Mouse (Mus musculus) midbrain, embryonic 10.5 days (tissue): Measurements from ENCODE around the gene Btn2a2. TPM values are rescaled to one million over a fixed set of nuclear protein-coding genes. Genes with fewer than 3 reads are reported as not detected.

Experiments
- DNase-seq: peaks from one replicate; pipeline ENCODE4 v3.0.0-alpha.2; 2017; ENCODE audit warnings: low spot score
- H3K27ac ChIP-seq: fragments of 300-500 bp; sonication (generic); replicated peaks from 2 replicates; pipeline ENCODE4 v1.5.1; 2016; ENCODE audit warnings: mild to moderate bottlenecking
- H3K27me3 ChIP-seq: fragments of 300-500 bp; sonication (generic); 2 replicates; pipeline ENCODE4 v1.6.1; 2016; ENCODE audit warnings: low read depth, mild to moderate bottlenecking; ENCODE audit not compliant: poor library complexity, severe bottlenecking
- H3K36me3 ChIP-seq: fragments of 300-500 bp; sonication (generic); 2 replicates; pipeline ENCODE4 v1.6.1; 2016; ENCODE audit warnings: mild to moderate bottlenecking, moderate library complexity
- H3K4me1 ChIP-seq: fragments of 300-500 bp; sonication (generic); 2 replicates; pipeline ENCODE4 v1.6.1; 2016
- H3K4me3 ChIP-seq: fragments of 300-500 bp; sonication (generic); 2 replicates; pipeline ENCODE4 v1.5.1; 2016; ENCODE audit warnings: mild to moderate bottlenecking, moderate library complexity
- H3K9me3 ChIP-seq: fragments of 300-500 bp; sonication (generic); replicated peaks from 2 replicates; pipeline ENCODE4 v1.6.1; 2016; ENCODE audit warnings: mild to moderate bottlenecking
- WGBS: fragments of 180-500 bp; shearing (Covaris S2); methylation state at CpG from one replicate; pipeline ENCODE4 v1.1.7; 2016; 5-methylcytosine and 5-hydroxymethylcytosine counted together
- polyA plus RNA-seq: library from polyadenylated mRNA; unstranded; fragments of >200 nt; fragmentation: Nextera tagmentation; extraction: Ambion mirVana; gene quantifications from 2 replicates; pipeline ENCODE4 v1.2.1, GENCODE M21; 2016

The Btn2a2 gene
- polyA plus RNA-seq, 1 experiment from 2014 or later = 0.38 TPM

- Histone ChIP-seq H3K36me3 (no peaks in the 10 kb centered on the region), H3K27me3 (no peaks in the 10 kb centered on the region), H3K9me3 (no peaks in the 10 kb centered on the region), H3K27ac (peak overlapping the region; percentile 97), H3K4me3 (peak overlapping the region; percentile 65), H3K4me1 (peaks cover 49% of the 10 kb centered on the region)
- WGBS = under 1% methylated on average over 20 of the region's 20 CpGs
- DNase-seq = no peak
Observed at GRCm38 (mm10) chr13:23530181-23530900, 41.7 kb upstream of the Btn2a2 start.

- Histone ChIP-seq H3K27me3 (no peaks in the 10 kb centered on the region), H3K4me1 (peaks cover 50% of the 10 kb centered on the region), H3K4me3 (peak overlapping the region; percentile 65), H3K27ac (peak overlapping the region; percentile 97), H3K36me3 (no peaks in the 10 kb centered on the region), H3K9me3 (no peaks in the 10 kb centered on the region)
- no peak for DNase-seq
- 35% methylated on average over 2 of the region's 2 CpGs for WGBS
Observed at GRCm38 (mm10) chr13:23529480-23530165, 41.0 kb upstream of the Btn2a2 start.

GRCm38 (mm10) chr13:23529005-23529404 lies 40.3 kb upstream of the Btn2a2 start:
- WGBS = 90% methylated on average over 5 of the region's 5 CpGs
- Histone ChIP-seq H3K9me3 (no peaks in the 10 kb centered on the region), H3K36me3 (no peaks in the 10 kb centered on the region), H3K27ac (no peak overlapping the region; the same call in 1 of the 2 replicates), H3K4me3 (peak overlapping the region; percentile 17; the same call in 1 of the 2 replicates), H3K27me3 (no peaks in the 10 kb centered on the region), H3K4me1 (peaks cover 46% of the 10 kb centered on the region)
- no peak for DNase-seq

GRCm38 (mm10) chr13:23526312-23526711 lies 37.7 kb upstream of the Btn2a2 start:
- Histone ChIP-seq H3K4me3 (peak overlapping the region; percentile 51), H3K27me3 (no peaks in the 10 kb centered on the region), H3K27ac (peak overlapping the region; percentile 78), H3K4me1 (peaks cover 35% of the 10 kb centered on the region), H3K36me3 (no peaks in the 10 kb centered on the region), H3K9me3 (no peaks in the 10 kb centered on the region)
- 0% methylated on average over 17 of the region's 17 CpGs for whole genome bisulfite sequencing
- peak; percentile 90 for DNase-seq

GRCm38 (mm10) chr13:23525901-23526300 lies 37.2 kb upstream of the Btn2a2 start:
- DNase-seq = no peak
- Histone ChIP-seq H3K4me1 (peaks cover 35% of the 10 kb centered on the region), H3K4me3 (peak overlapping the region; percentile 51), H3K9me3 (no peaks in the 10 kb centered on the region), H3K36me3 (no peaks in the 10 kb centered on the region), H3K27ac (no peak overlapping the region), H3K27me3 (no peaks in the 10 kb centered on the region)
- WGBS = 3% methylated on average over 10 of the region's 10 CpGs

- Histone ChIP-seq H3K27ac (no peak overlapping the region), H3K9me3 (no peaks in the 10 kb centered on the region), H3K4me1 (peaks cover 39% of the 10 kb centered on the region), H3K27me3 (no peaks in the 10 kb centered on the region), H3K36me3 (no peaks in the 10 kb centered on the region), H3K4me3 (peak overlapping the region; percentile 29)
- 7% methylated on average over 5 of the region's 5 CpGs for WGBS
- DNase-seq = peak; percentile 87
Observed at GRCm38 (mm10) chr13:23524654-23525053, 36.0 kb upstream of the Btn2a2 start.

- no peak for DNase-seq
- H3K27me3 ChIP-seq = no peaks in the 10 kb centered on the region
- peaks cover 35% of the 10 kb centered on the region for H3K4me1 ChIP-seq
- H3K4me3 ChIP-seq = no peak overlapping the region
- no peak overlapping the region for H3K27ac ChIP-seq
- no peaks in the 10 kb centered on the region for H3K36me3 ChIP-seq
- WGBS = 62% methylated on average over 5 of the region's 5 CpGs
- H3K9me3 ChIP-seq = no peaks in the 10 kb centered on the region
Observed at GRCm38 (mm10) chr13:23523976-23524375, 35.3 kb upstream of the Btn2a2 start.

GRCm38 (mm10) chr13:23521703-23522102 lies 33.0 kb upstream of the Btn2a2 start:
- Histone ChIP-seq H3K27me3 (no peaks in the 10 kb centered on the region), H3K9me3 (no peaks in the 10 kb centered on the region), H3K4me1 (peaks cover 22% of the 10 kb centered on the region), H3K36me3 (no peaks in the 10 kb centered on the region), H3K4me3 (peak overlapping the region; percentile 20; the same call in 1 of the 2 replicates), H3K27ac (no peak overlapping the region)
- under 1% methylated on average over 14 of the region's 14 CpGs for WGBS
- peak; percentile 72 for DNase-seq

- WGBS = under 1% methylated on average over 10 of the region's 10 CpGs
- no peaks in the 10 kb centered on the region for H3K36me3 ChIP-seq
- H3K27me3 ChIP-seq = no peaks in the 10 kb centered on the region
- H3K27ac ChIP-seq = no peak overlapping the region
- no peaks in the 10 kb centered on the region for H3K9me3 ChIP-seq
- peak; percentile 75 for DNase-seq
- peak overlapping the region; percentile 60 for H3K4me3 ChIP-seq
- peaks cover 19% of the 10 kb centered on the region for H3K4me1 ChIP-seq
Observed at GRCm38 (mm10) chr13:23519416-23519815, 30.8 kb upstream of the Btn2a2 start.

- Histone ChIP-seq H3K9me3 (no peaks in the 10 kb centered on the region), H3K36me3 (no peaks in the 10 kb centered on the region), H3K27me3 (no peaks in the 10 kb centered on the region), H3K4me1 (peaks cover 20% of the 10 kb centered on the region), H3K4me3 (peak overlapping the region; percentile 60), H3K27ac (no peak overlapping the region)
- under 1% methylated on average over 6 of the region's 6 CpGs for WGBS
- peak; percentile 76 for DNase-seq
Observed at GRCm38 (mm10) chr13:23518885-23519284, 30.2 kb upstream of the Btn2a2 start.

- WGBS = 1% methylated on average over 6 of the region's 6 CpGs
- H3K9me3 ChIP-seq = no peaks in the 10 kb centered on the region
Observed at GRCm38 (mm10) chr13:23518295-23518603, 29.6 kb upstream of the Btn2a2 start.

GRCm38 (mm10) chr13:23517603-23518294 lies 29.1 kb upstream of the Btn2a2 start:
- H3K4me3 ChIP-seq = peak overlapping the region; percentile 60
- no peak overlapping the region for H3K27ac ChIP-seq
- DNase-seq = peak; percentile 84
- peaks cover 20% of the 10 kb centered on the region for H3K4me1 ChIP-seq
- H3K27me3 ChIP-seq = no peaks in the 10 kb centered on the region
- H3K36me3 ChIP-seq = no peaks in the 10 kb centered on the region
- under 1% methylated on average over 27 of the region's 27 CpGs for WGBS
- H3K9me3 ChIP-seq = no peaks in the 10 kb centered on the region

More at GRCm38 (mm10) chr13:23518295-23518603, 29.6 kb upstream of the Btn2a2 start:
- Histone ChIP-seq H3K36me3 (no peaks in the 10 kb centered on the region), H3K27ac (no peak overlapping the region), H3K27me3 (no peaks in the 10 kb centered on the region), H3K4me3 (peak overlapping the region; percentile 60), H3K4me1 (peaks cover 20% of the 10 kb centered on the region)
- DNase-seq = no peak
